Mouse (Mus musculus) lung, embryonic 16.5 days (tissue): ENCODE data around the gene Rpl38. TPM values are rescaled to one million over a fixed set of nuclear protein-coding genes. Genes with fewer than 3 reads are reported as not detected.

Experiments
- ATAC-seq: fragments of 200-750 bp; cut with Nextera tagmentation; 2 replicates; pipeline ENCODE4 v1.8.0; 2017; ENCODE audit warnings: low read depth, mild to moderate bottlenecking, moderate library complexity
- H3K27ac ChIP-seq: fragments of 300-500 bp; sonication (generic); 2 replicates; pipeline ENCODE4 v1.5.1; 2014; ENCODE audit warnings: mild to moderate bottlenecking, control low read depth, low read length
- H3K27me3 ChIP-seq: fragments of 300-500 bp; sonication (generic); 2 replicates; pipeline ENCODE4 v1.6.1; 2014; ENCODE audit warnings: low read depth, low read length, mixed read lengths; ENCODE audit not compliant: control insufficient read depth, insufficient read depth
- H3K36me3 ChIP-seq: fragments of 300-500 bp; sonication (generic); 2 replicates; pipeline ENCODE4 v1.6.1; 2014; ENCODE audit warnings: low read length; ENCODE audit not compliant: control insufficient read depth, insufficient read depth
- H3K4me1 ChIP-seq: fragments of 300-500 bp; sonication (generic); replicated peaks from 2 replicates; pipeline ENCODE4 v1.6.1; 2014; ENCODE audit warnings: low read length, mixed read lengths; ENCODE audit not compliant: control insufficient read depth, insufficient read depth
- H3K4me2 ChIP-seq: fragments of 300-500 bp; sonication (generic); 2 replicates; pipeline ENCODE4 v1.6.1; 2014; ENCODE audit warnings: low read depth, low read length, control low read depth
- H3K4me3 ChIP-seq: fragments of 300-500 bp; sonication (generic); 2 replicates; pipeline ENCODE4 v1.5.1; 2014; ENCODE audit warnings: mild to moderate bottlenecking, low read length, control low read depth
- H3K9ac ChIP-seq: fragments of 300-500 bp; sonication (generic); 2 replicates; pipeline ENCODE4 v1.6.1; 2014; ENCODE audit warnings: low read length, control low read depth
- H3K9me3 ChIP-seq: fragments of 300-500 bp; sonication (generic); 2 replicates; pipeline ENCODE4 v1.6.1; 2016; ENCODE audit warnings: low read length; ENCODE audit not compliant: control insufficient read depth
- WGBS: fragments of 180-500 bp; shearing (Covaris S2); extraction: QIAGEN DNeasy Blood & Tissue Kit; methylation state at CpG from one replicate; pipeline ENCODE4 v1.1.7; 2014; 5-methylcytosine and 5-hydroxymethylcytosine counted together
- polyA plus RNA-seq: library from polyadenylated mRNA; unstranded; fragments of >200 nt; fragmentation: Nextera tagmentation; extraction: Ambion mirVana; gene quantifications from 2 replicates; pipeline ENCODE4 v1.2.1, GENCODE M21; 2015

The Rpl38 gene
- polyA plus RNA-seq, 1 experiment from 2014 or later, result 914 TPM

- Histone ChIP-seq H3K9me3 (no peaks in the 10 kb centered on the region), H3K27me3 (no peaks in the 10 kb centered on the region), H3K27ac (no peak overlapping the region), H3K36me3 (no peaks in the 10 kb centered on the region), H3K4me2 (no peak overlapping the region), H3K9ac (no peak overlapping the region), H3K4me1 (peaks cover 13% of the 10 kb centered on the region), H3K4me3 (no peak overlapping the region)
- ATAC-seq, result no peak
- WGBS, result 94% methylated on average over 13 of the region's 13 CpGs
These were observed 14.1 kb downstream of the Rpl38 start for GRCm38 (mm10) chr11:114682321-114682900.

- Histone ChIP-seq H3K9me3 (no peaks in the 10 kb centered on the region), H3K4me3 (no peak overlapping the region), H3K27ac (no peak overlapping the region), H3K27me3 (no peaks in the 10 kb centered on the region), H3K9ac (no peak overlapping the region), H3K4me1 (peaks cover 19% of the 10 kb centered on the region), H3K36me3 (no peaks in the 10 kb centered on the region), H3K4me2 (no peak overlapping the region)
- WGBS, result 77% methylated on average over 10 of the region's 10 CpGs
- no peak for ATAC-seq
These were observed 14.9 kb downstream of the Rpl38 start for GRCm38 (mm10) chr11:114683029-114683721.

- Histone ChIP-seq H3K4me1 (peaks cover 19% of the 10 kb centered on the region), H3K9me3 (no peaks in the 10 kb centered on the region), H3K27me3 (no peaks in the 10 kb centered on the region), H3K9ac (no peak overlapping the region), H3K27ac (no peak overlapping the region), H3K4me3 (no peak overlapping the region), H3K4me2 (no peak overlapping the region), H3K36me3 (no peaks in the 10 kb centered on the region)
- 0 out of 2 replicates have a peak, but pooled peaks have one; percentile 5 for ATAC-seq
- WGBS, result 65% methylated on average over 20 of the region's 20 CpGs
These were observed 15.6 kb downstream of the Rpl38 start for GRCm38 (mm10) chr11:114683722-114684621.

GRCm38 (mm10) chr11:114684627-114685373 lies 16.5 kb downstream of the Rpl38 start:
- Histone ChIP-seq H3K9ac (no peak overlapping the region), H3K27ac (no peak overlapping the region), H3K4me3 (no peak overlapping the region), H3K4me2 (no peak overlapping the region), H3K36me3 (no peaks in the 10 kb centered on the region), H3K9me3 (no peaks in the 10 kb centered on the region), H3K4me1 (peaks cover 15% of the 10 kb centered on the region), H3K27me3 (no peaks in the 10 kb centered on the region)
- 72% methylated on average over 14 of the region's 14 CpGs for WGBS
- ATAC-seq, result peak; percentile 19; the same call in 1 of the 2 replicates

- H3K27me3 ChIP-seq, result no peaks in the 10 kb centered on the region
- ATAC-seq, result no peak
- H3K4me1 ChIP-seq, result peaks cover 11% of the 10 kb centered on the region
- H3K9ac ChIP-seq, result no peak overlapping the region
- no peaks in the 10 kb centered on the region for H3K36me3 ChIP-seq
- 70% methylated on average over 9 of the region's 9 CpGs for WGBS
- no peak overlapping the region for H3K4me3 ChIP-seq
- no peak overlapping the region for H3K4me2 ChIP-seq
- H3K27ac ChIP-seq, result no peak overlapping the region
- H3K9me3 ChIP-seq, result no peaks in the 10 kb centered on the region
These were observed 17.3 kb downstream of the Rpl38 start for GRCm38 (mm10) chr11:114685526-114686040.

- H3K4me3 ChIP-seq, result no peak overlapping the region
- no peak overlapping the region for H3K4me2 ChIP-seq
- H3K9me3 ChIP-seq, result no peaks in the 10 kb centered on the region
- no peaks in the 10 kb centered on the region for H3K27me3 ChIP-seq
- H3K4me1 ChIP-seq, result peaks cover 11% of the 10 kb centered on the region
- 87% methylated on average over 16 of the region's 16 CpGs for WGBS
- H3K9ac ChIP-seq, result no peak overlapping the region
- H3K27ac ChIP-seq, result no peak overlapping the region
- ATAC-seq, result no peak
- H3K36me3 ChIP-seq, result no peaks in the 10 kb centered on the region
These were observed 18.1 kb downstream of the Rpl38 start for GRCm38 (mm10) chr11:114686221-114686959.

GRCm38 (mm10) chr11:114687574-114688188 lies 19.4 kb downstream of the Rpl38 start:
- Histone ChIP-seq H3K36me3 (no peaks in the 10 kb centered on the region), H3K27ac (0 out of 2 replicates have a peak overlapping the region, but pooled peaks have one; percentile 2), H3K4me1 (peaks cover 11% of the 10 kb centered on the region), H3K4me3 (no peak overlapping the region), H3K4me2 (no peak overlapping the region), H3K9me3 (no peaks in the 10 kb centered on the region), H3K27me3 (no peaks in the 10 kb centered on the region), H3K9ac (no peak overlapping the region)
- ATAC-seq, result peak; percentile 53; the same call in 1 of the 2 replicates
- WGBS, result 15% methylated on average over 9 of the region's 10 CpGs

- Histone ChIP-seq H3K9ac (no peak overlapping the region), H3K27me3 (no peaks in the 10 kb centered on the region), H3K4me2 (no peak overlapping the region), H3K4me1 (peaks cover 11% of the 10 kb centered on the region), H3K36me3 (no peaks in the 10 kb centered on the region), H3K9me3 (no peaks in the 10 kb centered on the region), H3K4me3 (no peak overlapping the region), H3K27ac (no peak overlapping the region)
- ATAC-seq, result no peak
- WGBS, result 87% methylated on average over 2 of the region's 3 CpGs
These were observed 20.4 kb downstream of the Rpl38 start for GRCm38 (mm10) chr11:114688729-114689128.
